Comparison of ENCODE assay signal across 28 mouse cellular contexts in the genomic region with DNA sequence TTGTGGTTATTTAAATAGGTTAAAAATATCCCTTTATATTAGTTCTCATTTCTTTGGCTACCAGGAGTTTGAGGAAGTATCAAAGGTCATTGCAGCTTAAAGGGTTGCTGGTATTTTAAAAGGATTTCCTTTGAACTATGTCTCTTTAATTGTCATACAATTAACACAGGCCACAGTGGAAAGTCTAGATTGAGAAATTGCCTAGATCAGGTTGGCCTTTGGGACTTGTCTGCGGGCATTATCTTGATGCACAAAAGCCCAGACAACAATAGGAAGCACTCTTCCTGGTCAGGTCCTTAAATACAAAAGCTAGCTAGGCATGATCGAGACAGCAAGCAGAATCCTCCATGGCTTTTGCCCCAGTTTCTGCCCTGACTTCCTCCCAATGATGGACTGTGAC.
"Had no signal": no experiment of that assay in that cellular context is flagged by ENCODE, and none has a peak within 500 bp of the region (broad histone marks: within the 10 kb centered on the region; RNA-seq: fewer than 3 reads in every experiment).

No protein-coding gene starts in this region.

- H3K9me3 ChIP-seq: embryonic facial prominence, embryonic 10.5 days; embryonic facial prominence, embryonic 12.5 days; embryonic facial prominence, embryonic 13.5 days; embryonic facial prominence, embryonic 15.5 days; forebrain, embryonic 10.5 days; forebrain, embryonic 12.5 days; forebrain, embryonic 13.5 days; forebrain, embryonic 15.5 days had no signal

- H3K4me3 ChIP-seq: embryonic facial prominence, embryonic 10.5 days; embryonic facial prominence, embryonic 12.5 days; embryonic facial prominence, embryonic 13.5 days; embryonic facial prominence, embryonic 15.5 days; erythroblast, embryonic 14.5 days; forebrain, embryonic 10.5 days; forebrain, embryonic 12.5 days; forebrain, embryonic 13.5 days; forebrain, embryonic 15.5 days; gastrocnemius, adult 2 months had no signal

- H3K36me3 ChIP-seq: embryonic facial prominence, embryonic 10.5 days; embryonic facial prominence, embryonic 12.5 days; embryonic facial prominence, embryonic 13.5 days; embryonic facial prominence, embryonic 15.5 days; forebrain, embryonic 10.5 days; forebrain, embryonic 12.5 days; forebrain, embryonic 15.5 days had no signal

- H3K27me3 ChIP-seq: embryonic facial prominence, embryonic 12.5 days; embryonic facial prominence, embryonic 13.5 days; embryonic facial prominence, embryonic 15.5 days; forebrain, embryonic 12.5 days; forebrain, embryonic 13.5 days; forebrain, embryonic 15.5 days had no signal

- ATAC-seq: forebrain, embryonic 13.5 days; forebrain, embryonic 14.5 days; forebrain, embryonic 15.5 days; forebrain, embryonic 16.5 days; forebrain, postnatal 0 days had no signal

- H3K9ac ChIP-seq: embryonic facial prominence, embryonic 12.5 days; embryonic facial prominence, embryonic 13.5 days; embryonic facial prominence, embryonic 15.5 days; forebrain, embryonic 12.5 days; forebrain, embryonic 13.5 days; forebrain, embryonic 15.5 days; forebrain, postnatal 0 days had no signal

- H3K4me2 ChIP-seq: embryonic facial prominence, embryonic 12.5 days; embryonic facial prominence, embryonic 13.5 days; embryonic facial prominence, embryonic 15.5 days; forebrain, embryonic 12.5 days; forebrain, embryonic 13.5 days; forebrain, embryonic 15.5 days had no signal

- DNase-seq: cerebellum, adult 2 months; cerebellum, adult 8-10 months; cerebellum, adult 9-10 months; cerebellum, adult 9-11 months; cerebellum, postnatal 10 days; cerebellum, postnatal 14 days; cerebellum, postnatal 25 days; cerebellum, postnatal 36 days; embryo, embryonic 11 days; forebrain, postnatal 0 days; gastrocnemius, adult 2 months; gastrocnemius, postnatal 10 days; gastrocnemius, postnatal 14 days; gastrocnemius, postnatal 25 days; gastrocnemius, postnatal 36 days; heart, adult 11 months; heart, adult 18-20 months had no signal

- H3K4me1 ChIP-seq: embryonic facial prominence, embryonic 10.5 days; embryonic facial prominence, embryonic 12.5 days; embryonic facial prominence, embryonic 13.5 days; embryonic facial prominence, embryonic 15.5 days; forebrain, embryonic 10.5 days; forebrain, embryonic 12.5 days; forebrain, embryonic 13.5 days; forebrain, embryonic 15.5 days had no signal

- H3K27ac ChIP-seq: embryonic facial prominence, embryonic 10.5 days; embryonic facial prominence, embryonic 12.5 days; embryonic facial prominence, embryonic 13.5 days; embryonic facial prominence, embryonic 15.5 days; forebrain, embryonic 10.5 days; forebrain, embryonic 12.5 days; forebrain, embryonic 13.5 days; forebrain, embryonic 15.5 days; gastrocnemius, adult 2 months had no signal
